Mouse (Mus musculus) WW6 (cell line): Measurements from ENCODE around the gene Lsm14a.
A peak's percentile ranks its signal among the peaks of the same experiment; 100 is the strongest.

ENCODE experiments used
- DNase-seq: peaks from one replicate; pipeline ENCODE4 v3.0.0-alpha.2; 2013; ENCODE audit warnings: low read depth, low spot score

Gene Lsm14a

DNA sequence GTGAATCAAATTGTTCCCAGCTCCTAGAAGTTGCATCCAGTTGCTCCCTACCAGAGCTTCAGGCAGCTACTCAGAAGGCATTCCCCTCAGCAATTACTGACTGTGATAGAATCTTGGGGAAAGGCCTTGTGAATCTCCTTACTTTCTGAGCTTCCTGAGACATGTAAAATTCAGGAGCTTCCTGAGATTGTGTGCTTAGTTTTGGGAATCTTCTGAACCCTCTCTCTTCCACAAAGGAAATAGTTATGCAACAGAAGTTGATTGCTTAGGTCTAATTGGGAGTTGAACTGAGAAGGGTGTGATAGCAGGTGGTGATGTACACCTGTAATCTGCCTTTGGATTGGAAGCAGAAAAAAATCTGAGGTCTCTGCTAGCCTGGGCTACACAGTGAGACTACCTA is at the start of gene Lsm14a:
Gene Lsm14a (minus strand): TSS at position 101 of the 400 bp plus-strand sequence.
- DNase-seq, result no peak

DNA sequence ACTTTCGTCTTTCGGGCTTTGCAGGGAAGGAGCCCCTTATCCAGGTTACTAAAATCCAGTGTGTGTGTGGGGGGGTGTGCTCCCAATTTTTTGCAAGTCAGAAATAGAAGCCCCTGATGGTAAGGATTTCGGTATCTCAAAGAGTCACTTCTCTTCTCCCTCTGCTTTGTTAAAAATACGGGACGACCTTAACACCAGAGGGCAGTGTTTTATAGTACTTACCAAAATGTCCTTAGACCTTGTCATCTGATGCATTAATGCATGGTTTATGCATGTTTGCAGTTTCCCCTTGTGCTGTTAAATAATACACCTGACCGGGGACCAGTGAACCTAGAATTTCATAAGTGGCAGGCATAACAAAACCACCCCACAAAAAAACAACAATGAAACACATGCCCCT is 45.8 kb upstream of the Lsm14a start:
- no peak for DNase-seq

DNA sequence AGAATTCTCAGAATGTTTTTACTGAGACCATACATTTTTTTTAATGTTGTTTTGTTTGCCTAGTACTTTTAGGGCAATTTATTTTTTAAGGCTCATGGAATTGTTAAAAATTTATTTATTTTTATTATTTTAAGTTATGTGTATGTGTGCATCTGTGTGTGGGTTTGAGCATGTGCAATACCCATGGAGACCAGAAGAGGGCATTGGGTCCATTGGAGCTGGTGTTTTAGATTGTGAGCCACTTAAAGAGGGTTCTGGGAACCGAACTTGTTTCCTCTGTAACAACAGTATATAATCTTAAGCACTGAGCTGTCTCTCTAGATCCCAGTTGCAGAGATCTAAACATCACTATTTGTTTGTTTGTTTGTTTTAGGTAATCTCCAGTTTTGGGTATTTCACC is 40.5 kb upstream of the Lsm14a start:
- DNase-seq, result no peak

DNA sequence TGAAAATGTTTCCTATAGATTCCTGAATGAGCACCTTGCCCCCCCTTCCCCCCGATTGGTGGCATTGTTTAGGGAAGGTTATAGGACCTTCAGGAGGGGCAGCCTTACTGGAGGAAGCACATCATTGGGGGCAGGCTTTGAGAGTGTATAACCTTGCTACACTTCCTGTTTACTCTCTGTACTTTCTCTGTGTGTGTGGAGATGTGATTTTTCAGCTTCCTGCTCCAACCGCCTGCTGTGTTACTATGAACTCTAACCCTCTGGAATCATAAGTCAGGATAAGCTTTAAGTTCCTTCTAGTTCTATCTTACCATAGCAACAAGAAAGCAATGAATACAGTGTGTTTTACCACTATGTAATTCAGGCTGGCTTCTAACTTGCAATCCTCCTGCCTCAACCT is 28.1 kb upstream of the Lsm14a start:
- DNase-seq, result no peak

DNA sequence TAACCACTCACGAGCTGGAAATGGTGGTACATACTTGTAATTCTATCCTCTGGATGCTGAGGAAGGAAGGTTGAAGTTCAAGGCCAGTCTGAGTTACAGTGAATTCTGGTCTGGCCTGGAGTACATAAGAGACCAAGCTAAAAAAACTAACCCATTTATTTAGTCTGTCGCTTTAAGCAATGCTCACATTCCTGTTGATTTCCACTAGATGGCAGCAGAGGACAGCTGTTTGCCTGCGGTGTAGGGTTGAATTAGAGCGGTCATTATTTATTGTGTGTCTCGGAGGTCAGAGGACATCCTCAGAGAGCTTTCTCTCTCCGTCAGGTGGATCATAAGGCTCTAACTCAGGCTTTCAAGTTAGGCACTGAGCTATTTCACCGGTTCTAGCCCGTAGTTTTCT is 14.4 kb upstream of the Lsm14a start:
- no peak for DNase-seq

DNA sequence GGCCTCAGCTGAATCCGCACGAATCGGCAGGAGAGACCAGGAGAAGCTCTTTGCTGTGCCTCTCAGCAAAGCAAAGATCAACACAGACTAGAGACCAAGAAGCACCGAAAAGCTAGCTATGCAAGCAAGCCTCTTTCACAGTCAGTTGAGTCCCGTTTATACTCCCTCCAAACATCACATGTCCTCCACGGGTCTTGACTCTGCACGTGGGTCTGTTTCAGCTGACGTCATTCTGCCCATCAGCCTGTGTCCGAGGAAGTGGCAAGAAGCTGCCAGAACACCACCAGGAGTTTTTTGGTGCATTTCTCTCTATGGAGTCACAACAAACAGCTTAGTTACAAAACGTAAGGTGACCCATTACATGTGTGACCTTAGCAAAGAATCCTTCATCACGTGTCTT is 10.8 kb upstream of the Lsm14a start:
- DNase-seq, result no peak

DNA sequence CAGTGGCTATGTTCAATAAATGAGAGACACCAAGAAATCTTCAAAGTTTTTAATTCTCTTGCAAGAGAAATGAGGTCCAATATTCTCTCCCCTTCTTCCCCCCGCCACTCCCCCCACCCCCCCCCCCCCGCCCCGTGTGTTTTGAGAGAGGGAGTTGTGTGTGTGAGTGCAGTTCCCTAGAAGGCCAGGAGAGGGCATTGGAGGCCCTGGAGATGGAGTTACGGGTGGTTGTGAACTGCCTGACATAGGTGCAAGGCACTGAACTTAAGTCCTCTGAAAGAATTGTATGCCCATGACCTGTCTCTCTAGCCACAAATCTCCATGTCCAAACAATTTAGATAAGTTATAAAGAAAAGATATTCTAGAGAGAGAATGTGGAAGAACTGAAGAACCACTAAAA is 7.0 kb upstream of the Lsm14a start:
- no peak for DNase-seq

DNA sequence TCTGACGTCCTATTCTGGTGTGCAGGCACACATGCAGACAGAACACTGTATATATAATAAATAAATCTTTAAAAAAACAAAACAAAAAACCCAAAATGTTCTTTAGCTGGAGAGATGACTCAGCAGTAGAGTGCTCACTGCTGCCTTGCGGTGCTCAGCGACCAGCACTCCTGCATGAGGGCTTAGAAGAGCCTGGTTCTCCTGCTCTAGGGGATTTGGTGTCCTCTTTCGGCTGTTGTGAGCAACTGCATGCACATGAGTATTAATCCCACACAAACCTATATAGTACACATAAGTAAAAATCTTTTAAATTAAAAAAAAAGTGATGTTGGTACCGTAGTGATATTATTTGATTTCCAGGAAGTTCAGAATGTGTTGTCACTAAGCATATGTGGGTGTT is 5.7 kb upstream of the Lsm14a start:
- no peak for DNase-seq

DNA sequence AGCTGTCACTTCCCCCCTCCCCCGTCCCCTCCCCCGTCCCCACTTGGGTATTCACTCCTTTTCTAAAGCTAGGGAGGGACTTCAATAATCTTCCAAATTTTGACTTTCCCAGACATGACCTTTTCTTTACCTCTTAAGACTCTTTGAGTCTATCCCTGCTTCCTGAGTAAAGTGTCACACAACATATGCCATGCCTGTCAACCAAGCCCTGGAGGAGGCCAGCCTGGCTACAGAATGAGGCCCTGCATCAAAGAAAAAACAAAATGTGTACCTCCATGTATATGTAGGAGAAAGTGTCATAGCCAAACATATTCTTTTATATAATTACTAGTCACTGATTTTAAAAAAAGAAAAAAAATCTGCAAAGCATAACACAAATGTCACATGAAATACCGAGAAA is 3.7 kb upstream of the Lsm14a start:
- no peak for DNase-seq

DNA sequence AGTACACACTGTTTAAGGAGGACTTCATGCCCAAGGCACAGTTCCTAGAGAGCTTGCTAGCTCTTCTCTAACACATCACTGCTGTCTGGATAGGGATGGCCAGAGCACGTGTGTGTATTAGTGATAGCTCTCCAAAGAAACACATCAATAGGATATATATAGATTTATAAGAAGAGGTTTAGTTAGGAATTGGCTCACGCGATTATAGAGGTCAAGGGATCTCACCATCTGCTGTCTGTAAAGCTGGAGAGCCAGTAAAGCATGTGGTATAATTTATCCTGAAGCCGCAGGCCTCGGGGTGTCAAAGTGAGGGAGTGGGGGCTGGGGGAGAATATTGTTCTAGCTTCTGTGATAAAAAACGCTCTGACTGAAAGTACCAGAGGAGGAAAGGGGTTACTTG is 2.6 kb upstream of the Lsm14a start:
- no peak for DNase-seq

DNA sequence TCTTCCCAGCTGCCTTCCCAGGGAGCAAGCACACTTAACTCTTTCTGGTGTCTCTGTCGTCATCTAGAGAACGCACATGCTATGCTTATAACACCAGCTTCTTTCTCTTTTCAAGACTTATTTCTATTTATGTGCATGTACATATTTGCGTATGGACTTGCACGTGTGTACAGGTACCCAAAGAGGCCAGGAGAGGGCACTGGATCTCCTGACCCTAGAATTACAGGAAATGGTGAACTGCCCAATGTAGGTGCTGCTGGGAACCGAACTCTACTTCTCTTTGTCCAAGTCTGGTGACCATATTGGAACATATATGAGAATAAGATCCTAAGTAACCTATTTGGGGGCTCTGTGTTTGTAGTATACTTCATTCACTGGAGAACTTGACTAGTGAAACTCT is 1.5 kb upstream of the Lsm14a start:
- DNase-seq, result no peak

DNA sequence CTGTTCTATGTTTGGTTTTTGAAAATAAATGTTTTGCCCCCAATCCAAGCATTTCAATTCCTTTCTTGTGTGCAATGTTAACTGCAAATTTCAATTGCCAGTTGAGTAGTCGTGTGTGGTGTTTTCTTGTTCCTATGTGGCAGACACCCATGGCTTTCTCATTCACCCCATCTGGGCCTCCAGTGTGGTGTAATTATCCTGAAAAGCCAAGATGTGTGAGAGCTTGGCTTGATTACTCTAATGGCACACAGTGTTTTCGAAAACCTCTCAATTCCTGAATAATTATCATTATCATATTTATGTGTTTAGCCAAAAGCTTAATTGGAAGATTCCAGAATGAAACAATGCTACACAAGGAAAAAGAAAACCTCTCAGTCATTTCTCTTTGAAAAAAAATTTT is 976 bp upstream of the Lsm14a start:
- no peak for DNase-seq

DNA sequence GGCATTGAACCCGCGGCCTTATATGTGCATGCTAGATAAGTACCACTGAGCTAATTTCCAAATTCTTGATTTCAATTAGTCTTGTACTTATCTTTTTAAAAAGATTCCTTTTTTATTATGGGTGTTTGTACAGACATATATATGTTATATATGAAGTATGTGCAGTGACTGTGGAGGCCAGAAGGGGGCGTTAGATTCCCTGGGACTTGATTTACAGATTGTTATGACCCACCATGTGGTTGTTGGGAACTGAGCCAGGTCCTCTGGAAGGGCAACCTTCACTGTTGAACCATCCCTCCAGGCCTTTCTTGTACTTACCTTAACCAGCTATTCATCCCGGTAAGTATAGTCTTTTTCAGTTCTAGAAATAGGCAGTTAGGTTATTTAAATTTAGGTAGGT is 780 bp downstream of the Lsm14a start:
- DNase-seq, result no peak

DNA sequence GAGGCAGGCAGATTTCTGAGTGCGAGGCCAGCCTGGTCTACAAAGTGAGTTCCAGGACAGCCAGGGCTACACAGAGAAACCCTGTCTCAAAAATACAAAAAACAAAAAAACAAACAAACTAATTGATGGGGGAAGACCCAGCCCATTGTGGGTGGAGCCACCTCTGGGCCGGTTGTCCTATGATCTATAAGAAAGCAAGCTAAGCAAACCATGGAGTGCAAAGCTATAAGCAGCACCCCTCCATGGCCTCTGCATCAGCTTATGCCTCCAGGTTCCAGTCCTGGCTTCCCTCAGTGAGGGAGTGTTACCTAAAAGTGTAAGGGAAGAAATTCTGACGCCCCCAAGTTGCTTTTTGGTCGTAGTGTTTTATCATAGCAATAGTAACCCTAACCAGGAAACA is 1.4 kb downstream of the Lsm14a start:
- no peak for DNase-seq

DNA sequence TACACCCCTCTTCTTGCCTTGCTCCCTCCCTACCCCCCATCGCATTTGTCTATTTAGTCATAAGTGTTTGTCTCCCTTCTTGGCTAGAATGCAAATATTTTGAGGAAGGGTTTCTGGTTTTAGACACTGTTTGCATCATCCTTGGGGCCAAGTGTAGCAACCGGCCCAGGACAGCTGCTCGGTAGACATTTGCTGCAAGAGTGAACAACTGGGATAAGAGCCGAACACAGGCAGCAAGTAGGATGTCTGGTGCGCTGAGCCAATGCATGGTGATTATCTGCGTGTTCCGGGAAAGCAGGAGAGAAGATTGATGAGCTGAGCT is 2.3 kb downstream of the Lsm14a start:
- DNase-seq, result no peak

DNA sequence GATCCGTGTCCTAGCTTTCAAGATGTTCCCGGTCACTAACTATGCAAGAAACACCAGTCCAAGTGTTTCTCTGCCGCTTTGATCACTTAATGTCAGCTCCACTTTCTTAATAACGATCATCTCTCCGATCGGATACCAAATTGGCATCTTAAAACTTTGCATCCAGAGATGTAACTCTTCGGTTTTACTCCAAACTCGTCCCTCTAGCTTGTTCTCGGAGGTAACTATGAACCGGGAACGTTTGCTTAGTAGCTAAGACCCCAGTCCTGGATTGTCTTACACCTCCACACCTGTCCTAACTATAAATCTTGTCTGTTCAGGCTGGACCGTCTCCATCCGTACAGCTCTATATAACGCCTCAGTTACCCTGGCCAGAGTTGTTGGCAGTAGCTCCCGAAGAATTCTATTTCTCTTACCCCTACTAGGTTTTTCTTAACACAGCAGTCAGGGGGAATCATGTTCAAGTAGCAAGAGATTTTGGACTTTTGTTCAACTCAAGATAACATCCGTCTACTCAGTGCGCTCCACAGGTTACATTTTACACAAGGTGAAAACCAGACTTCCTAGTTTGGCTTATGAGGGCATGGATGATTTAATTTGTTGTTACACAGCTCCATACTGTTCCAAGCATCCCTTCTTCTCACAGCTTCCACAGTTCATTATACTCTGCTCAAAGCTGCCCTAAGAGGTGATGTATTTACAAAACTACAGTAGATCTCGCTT is 2.8 kb downstream of the Lsm14a start:
- no peak for DNase-seq

DNA sequence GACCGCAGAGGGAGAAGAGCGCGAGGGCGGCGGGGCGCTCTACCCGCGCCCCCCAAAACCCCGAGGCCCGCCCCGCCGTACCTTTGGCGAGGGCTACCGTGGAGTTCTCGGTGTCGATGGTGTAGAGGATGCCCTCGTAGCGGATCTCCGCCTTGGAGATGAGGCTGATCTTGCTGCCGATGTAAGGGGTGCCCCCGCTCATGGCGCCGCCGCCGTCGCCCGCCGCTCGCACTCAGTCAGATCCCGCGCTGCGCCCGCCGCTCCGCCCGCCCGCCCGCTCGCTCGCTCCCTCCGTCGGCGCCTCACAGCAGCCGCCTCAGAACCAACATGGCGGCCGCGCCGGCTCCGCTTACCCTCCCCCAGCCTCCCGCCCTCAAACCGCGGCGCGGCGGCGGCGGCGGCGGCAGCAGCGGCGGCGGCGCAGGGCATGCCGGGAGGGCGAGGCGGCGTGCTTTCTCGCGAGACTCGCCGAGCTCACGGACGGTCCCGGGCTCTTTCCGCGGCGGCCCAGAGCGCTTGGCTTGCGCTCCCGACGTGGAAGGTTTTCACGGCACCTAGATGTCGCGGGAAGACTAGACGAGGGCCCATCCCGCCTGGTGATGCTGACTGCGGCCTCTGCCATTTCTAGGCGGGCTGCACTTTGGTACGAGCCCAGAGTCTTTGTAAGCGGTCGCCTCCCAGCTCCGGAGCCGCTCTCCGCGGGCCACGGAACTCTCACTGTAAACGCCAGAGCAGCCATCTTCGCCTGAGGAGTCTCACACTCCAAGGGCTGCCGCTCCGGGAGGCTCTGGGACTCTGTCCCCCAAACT is 3.6 kb downstream of the Lsm14a start:
- peak; percentile 83 for DNase-seq

DNA sequence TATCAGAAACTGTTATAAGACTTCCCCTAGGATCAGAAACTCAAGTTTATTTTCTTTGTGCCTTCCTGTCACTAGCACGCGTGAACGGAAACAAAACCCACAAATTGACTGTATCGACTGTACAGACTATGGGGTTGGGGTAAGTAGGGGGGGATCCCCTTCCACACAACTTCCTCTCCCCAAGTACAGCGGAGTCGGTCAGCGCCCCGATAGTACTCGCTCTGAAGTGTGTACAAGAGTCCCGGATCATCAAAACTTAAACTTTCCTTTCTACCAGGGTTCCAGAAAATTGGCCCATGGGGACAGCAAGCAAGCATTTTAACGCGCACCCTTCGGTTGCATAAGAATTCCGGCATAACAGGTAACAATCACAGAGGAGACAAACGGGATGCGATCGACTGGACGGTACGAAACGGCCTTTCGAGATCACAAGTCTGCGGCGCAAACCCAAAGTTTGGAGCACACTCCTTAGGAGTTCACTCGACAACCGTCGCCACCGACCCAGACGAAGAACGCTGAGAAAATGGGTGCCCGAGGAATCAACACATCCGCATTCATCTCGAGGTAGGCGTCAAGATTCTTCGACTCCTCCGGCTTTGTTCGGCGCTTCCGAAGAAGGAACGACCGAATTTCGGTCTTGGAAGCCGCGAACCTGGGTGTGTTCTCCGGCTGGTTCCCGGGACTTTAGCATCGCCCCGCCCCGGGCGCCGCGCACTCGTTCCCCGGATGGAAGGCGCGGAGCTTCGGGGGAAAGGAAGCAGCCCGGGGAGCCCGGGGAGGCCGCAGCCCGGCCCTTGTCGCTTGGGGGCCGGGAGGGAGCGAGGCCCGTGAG is 4.5 kb downstream of the Lsm14a start:
- DNase-seq, result no peak

DNA sequence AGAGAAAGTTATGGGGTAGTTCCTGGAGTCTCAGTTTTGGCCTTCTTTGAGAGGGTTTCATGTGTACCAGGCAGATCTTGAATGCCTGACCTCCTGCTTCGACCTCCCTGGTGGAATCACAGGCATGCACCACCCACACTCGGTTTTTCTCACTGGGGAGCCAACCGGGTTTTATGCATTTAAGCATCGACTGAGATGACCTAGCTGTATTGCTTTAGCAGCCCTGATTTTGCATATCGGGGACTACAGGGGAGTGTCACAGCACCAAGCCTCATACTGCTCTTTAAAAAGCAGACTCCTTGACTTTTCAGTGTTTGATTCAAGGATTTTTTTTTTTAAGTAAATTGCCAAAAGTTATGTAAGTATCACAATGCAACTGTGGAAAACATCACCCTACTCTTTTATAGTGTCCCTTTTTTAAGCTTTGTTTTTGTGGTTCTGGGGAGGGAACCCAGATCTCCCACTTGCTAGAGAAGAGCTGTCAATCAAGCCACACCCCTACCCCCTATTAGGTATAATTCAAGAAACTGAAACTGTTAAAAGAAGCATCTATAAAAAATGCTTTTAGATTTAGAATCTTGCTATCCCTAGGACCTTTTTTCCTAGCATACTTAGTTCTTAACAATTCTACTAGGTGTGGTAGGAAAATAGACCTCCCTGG is 5.2 kb downstream of the Lsm14a start:
- DNase-seq, result no peak

DNA sequence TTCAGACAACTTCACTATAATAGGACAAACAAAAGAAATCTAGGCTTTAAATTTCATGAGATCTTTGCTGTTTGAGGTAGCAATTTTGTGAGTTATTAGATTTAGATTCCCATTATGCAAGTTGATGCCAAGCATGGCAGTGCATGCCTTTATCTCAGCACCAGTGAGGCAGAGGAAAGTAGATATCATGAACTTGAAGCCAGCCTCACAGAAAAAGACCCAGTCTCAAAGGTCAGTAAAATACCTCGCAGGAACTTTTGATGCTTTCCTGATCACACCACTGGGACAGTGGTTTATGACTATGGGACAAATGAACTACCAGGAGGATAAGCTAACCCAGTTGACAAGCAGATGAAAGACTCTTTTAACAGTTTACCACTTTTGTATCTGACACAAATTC is 10.3 kb downstream of the Lsm14a start:
- DNase-seq, result no peak

DNA sequence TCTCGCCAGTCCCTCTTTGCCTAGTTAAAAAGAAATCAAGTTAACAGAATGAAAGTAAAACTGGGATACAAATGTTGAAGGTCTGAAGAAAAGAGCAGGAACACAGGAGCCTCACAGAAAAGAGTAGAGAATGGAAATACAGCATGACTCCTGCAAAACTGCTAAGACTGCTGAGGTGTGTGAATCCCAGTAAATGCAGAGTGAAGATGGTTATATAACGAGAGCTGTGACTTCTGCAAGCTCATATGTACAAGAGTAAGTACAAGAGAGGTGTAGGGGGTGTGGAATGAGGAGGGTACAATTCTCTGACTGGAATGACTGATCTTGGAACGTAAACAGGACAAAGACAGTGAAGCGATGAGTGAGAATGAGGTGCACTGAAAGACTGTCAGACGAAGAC is 11.4 kb downstream of the Lsm14a start:
- DNase-seq, result no peak

DNA sequence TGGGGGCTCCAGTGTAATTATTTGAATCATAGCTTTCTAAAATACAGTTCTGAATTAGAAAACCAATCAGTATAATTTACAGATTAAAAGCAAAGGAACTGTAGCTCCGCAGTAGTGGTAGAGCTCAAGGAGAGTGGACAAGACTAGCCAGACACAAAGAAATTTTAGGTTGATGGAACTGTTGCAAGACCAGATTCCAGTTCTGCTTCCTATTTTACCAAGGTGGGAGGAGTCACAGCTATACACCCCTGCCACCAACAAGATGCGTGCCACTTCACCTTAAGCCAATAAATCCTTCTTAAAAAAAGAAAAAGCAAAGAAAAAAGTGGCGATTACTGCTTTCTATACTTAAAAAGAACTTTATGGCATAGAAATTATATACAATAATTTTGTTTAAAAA is 12.8 kb downstream of the Lsm14a start:
- no peak for DNase-seq
